Mouse (Mus musculus): ENCODE measurements at regions not wholly inside any gene's neighbourhood (a gene's known extent, or its start where the extent isn't known, plus 50 kb on each side); places are given as distances from the start of the nearest gene placed in this dataset.

DNA sequence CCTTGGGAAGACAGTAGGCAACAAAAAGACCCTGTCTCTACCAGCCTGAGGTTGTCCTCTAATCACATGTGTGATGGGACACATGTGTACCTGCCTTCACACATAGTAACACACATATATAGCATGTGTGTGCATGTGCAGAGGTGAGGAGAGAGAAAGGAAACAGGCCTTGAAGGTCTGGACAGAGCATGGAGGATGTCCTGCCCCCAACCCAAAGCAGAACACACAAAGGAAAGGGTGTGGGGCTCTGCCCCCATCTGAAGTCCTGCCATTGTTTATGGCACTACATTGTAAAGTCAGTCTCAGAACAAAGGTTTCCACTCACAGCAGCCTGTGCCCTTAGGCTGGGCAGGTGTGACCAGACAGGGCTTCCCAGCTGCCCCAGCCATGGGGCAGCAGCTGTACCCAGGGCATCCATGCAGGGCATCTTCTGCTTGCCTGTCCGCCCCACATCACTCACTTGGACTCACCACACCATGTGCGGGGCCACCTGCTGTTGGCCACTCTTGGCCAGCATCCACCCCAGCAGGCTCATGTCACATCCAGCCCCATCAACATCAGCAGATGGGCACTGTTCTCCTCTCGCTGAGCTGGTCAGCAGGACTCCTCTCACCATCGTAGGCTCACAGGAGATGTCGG is 83.6 kb upstream of the 1700016C15Rik start:
- TF ChIP-seq CTCF (IDR thresholded peaks at IDR 0.05; ENCODE audit: extremely low read depth, insufficient read depth, low read length) (no peak), POLR2A (IDR thresholded peaks at IDR 0.05; ENCODE audit: extremely low read depth, insufficient read depth, low read length) (no peak)

Measured in cortical plate, adult 2 months (tissue).